Mouse (Mus musculus) brown adipose tissue, adult 24 weeks (tissue): ENCODE measurements around the gene Tnip1. TPM values are rescaled to one million over a fixed set of nuclear protein-coding genes. Genes with fewer than 3 reads are reported as not detected.
"Not testable (repeated sequence)": the region's sequence is repeated elsewhere in the genome, so short reads cannot be mapped to it uniquely, and the experiment has no call there.

Experiments
- H3K27ac ChIP-seq: fragments of 200-500 bp; replicated peaks from 2 replicates; pipeline ENCODE4 v1.5.1; 2012; ENCODE audit warnings: low read depth, mild to moderate bottlenecking, low read length
- H3K4me1 ChIP-seq: fragments of 200-500 bp; 2 replicates; pipeline ENCODE4 v1.6.1; 2012; ENCODE audit warnings: low read length, mixed read lengths; ENCODE audit not compliant: control insufficient read depth, insufficient read depth, insufficient read length
- H3K4me3 ChIP-seq: fragments of 200-500 bp; 2 replicates; pipeline ENCODE4 v1.5.1; 2012; ENCODE audit warnings: low read depth, mild to moderate bottlenecking, low read length, moderate library complexity; ENCODE audit not compliant: insufficient read depth
- polyA plus RNA-seq: library from polyadenylated mRNA; stranded (reverse); fragments of >200 nt; gene quantifications from 2 replicates; pipeline ENCODE4 v1.2.4, GENCODE M21; 2012; ENCODE audit not compliant: missing spikeins, insufficient read depth, insufficient read length

The Tnip1 gene
- polyA plus RNA-seq, 1 experiment, result 16.0 TPM

- H3K27ac ChIP-seq, result no peak overlapping the region
- 0 out of 2 replicates have a peak, but pooled peaks cover 2% of the 10 kb centered on the region for H3K4me1 ChIP-seq
- no peak overlapping the region for H3K4me3 ChIP-seq
Observed at GRCm38 (mm10) chr11:54897470-54897869, 65.2 kb downstream of the Tnip1 start.

- not testable (repeated sequence) for H3K4me1 ChIP-seq, H3K27ac ChIP-seq, H3K4me3 ChIP-seq
Observed at GRCm38 (mm10) chr11:54896646-54897045, 66.1 kb downstream of the Tnip1 start.

- Histone ChIP-seq H3K4me3 (no peak overlapping the region), H3K27ac (no peak overlapping the region)
Observed at GRCm38 (mm10) chr11:54894589-54894988, 68.1 kb downstream of the Tnip1 start.

GRCm38 (mm10) chr11:54892091-54892490 is 70.6 kb downstream of the Tnip1 start:
- Histone ChIP-seq H3K27ac (no peak overlapping the region), H3K4me3 (no peak overlapping the region), H3K4me1 (peaks cover 2% of the 10 kb centered on the region; the same call in 1 of the 2 replicates)

More at GRCm38 (mm10) chr11:54894589-54894988, 68.1 kb downstream of the Tnip1 start:
- H3K4me1 ChIP-seq, result 0 out of 2 replicates have a peak, but pooled peaks cover 2% of the 10 kb centered on the region

- H3K27ac ChIP-seq, result no peak overlapping the region
- H3K4me1 ChIP-seq, result no peaks in the 10 kb centered on the region; the same call in 1 of the 2 replicates
- no peak overlapping the region for H3K4me3 ChIP-seq
Observed at GRCm38 (mm10) chr11:54891341-54891740, 71.4 kb downstream of the Tnip1 start.

- peaks cover 18% of the 10 kb centered on the region for H3K4me1 ChIP-seq
- no peak overlapping the region for H3K4me3 ChIP-seq
- no peak overlapping the region; the same call in 1 of the 2 replicates for H3K27ac ChIP-seq
Observed at GRCm38 (mm10) chr11:54887927-54888326, 74.8 kb downstream of the Tnip1 start.

GRCm38 (mm10) chr11:54885406-54885805 is 77.3 kb downstream of the Tnip1 start:
- Histone ChIP-seq H3K4me1 (peaks cover 18% of the 10 kb centered on the region), H3K4me3 (no peak overlapping the region), H3K27ac (peak overlapping the region; percentile 64)

- Histone ChIP-seq H3K4me1 (peaks cover 18% of the 10 kb centered on the region), H3K27ac (peak overlapping the region; percentile 78), H3K4me3 (no peak overlapping the region)
Observed at GRCm38 (mm10) chr11:54884937-54885336, 77.8 kb downstream of the Tnip1 start.

- peak overlapping the region; percentile 78 for H3K27ac ChIP-seq
Observed at GRCm38 (mm10) chr11:54884197-54884828, 78.4 kb downstream of the Tnip1 start.

GRCm38 (mm10) chr11:54882671-54883070 is 80.0 kb downstream of the Tnip1 start:
- Histone ChIP-seq H3K4me1 (peaks cover 18% of the 10 kb centered on the region), H3K27ac (peak overlapping the region; percentile 84)

More at GRCm38 (mm10) chr11:54884197-54884828, 78.4 kb downstream of the Tnip1 start:
- H3K4me1 ChIP-seq, result peaks cover 18% of the 10 kb centered on the region
- no peak overlapping the region for H3K4me3 ChIP-seq

GRCm38 (mm10) chr11:54881051-54881474 is 81.7 kb downstream of the Tnip1 start:
- no peak overlapping the region for H3K4me3 ChIP-seq
- peaks cover 18% of the 10 kb centered on the region for H3K4me1 ChIP-seq
- H3K27ac ChIP-seq, result no peak overlapping the region; the same call in 1 of the 2 replicates

More at GRCm38 (mm10) chr11:54882671-54883070, 80.0 kb downstream of the Tnip1 start:
- no peak overlapping the region for H3K4me3 ChIP-seq

- H3K27ac ChIP-seq, result no peak overlapping the region
- peaks cover 10% of the 10 kb centered on the region for H3K4me1 ChIP-seq
- no peak overlapping the region for H3K4me3 ChIP-seq
Observed at GRCm38 (mm10) chr11:54879922-54880321, 82.8 kb downstream of the Tnip1 start.

GRCm38 (mm10) chr11:54879434-54879833 is 83.3 kb downstream of the Tnip1 start:
- H3K4me1 ChIP-seq, result peaks cover 10% of the 10 kb centered on the region
- H3K27ac ChIP-seq, result no peak overlapping the region
- H3K4me3 ChIP-seq, result no peak overlapping the region

- Histone ChIP-seq H3K27ac (no peak overlapping the region), H3K4me1 (peaks cover 8% of the 10 kb centered on the region)
Observed at GRCm38 (mm10) chr11:54878893-54879292, 83.8 kb downstream of the Tnip1 start.

GRCm38 (mm10) chr11:54876031-54876430 is 86.7 kb downstream of the Tnip1 start:
- Histone ChIP-seq H3K27ac (no peak overlapping the region), H3K4me1 (0 out of 2 replicates have a peak, but pooled peaks cover 2% of the 10 kb centered on the region), H3K4me3 (no peak overlapping the region)

More at GRCm38 (mm10) chr11:54878893-54879292, 83.8 kb downstream of the Tnip1 start:
- no peak overlapping the region for H3K4me3 ChIP-seq
